9 mouse cellular contexts compared by ENCODE assay signal in genomic region chr1:59603893-59604292, GRCm38 (mm10).
DNase-seq lines count a peak whose midpoint lies in the region; TF ChIP-seq lines count a peak whose summit lies in the region.
"Had no signal": no experiment of that assay in that cellular context is flagged by ENCODE, and none has a peak within 500 bp of the region (broad histone marks: within the 10 kb centered on the region; RNA-seq: fewer than 3 reads in every experiment).

No protein-coding gene starts in this region.

- H3K36me3 ChIP-seq in testis, adult 2 months (ENCODE audit: control insufficient read depth, insufficient read depth, low read length), result no peaks in the 10 kb centered on the region
- H3K36me3 ChIP-seq in liver, adult 2 months (ENCODE audit: control insufficient read depth, insufficient read depth, low read length), result no peaks in the 10 kb centered on the region
- no peaks in the 10 kb centered on the region for H3K36me3 ChIP-seq in small intestine, adult 2 months (ENCODE audit: control insufficient read depth, insufficient read depth, low read length)

- WGBS in liver, adult 2 months, result 61% methylated on average over 11 of the region's 11 CpGs
- 52% methylated on average over 11 of the region's 11 CpGs for WGBS in small intestine, adult 2 months

- no peak for TF ChIP-seq POLR2A in testis, adult 2 months (IDR thresholded peaks at IDR 0.05; ENCODE audit: control insufficient read depth, low read depth, low read length)
- TF ChIP-seq POLR2A in liver, adult 2 months (IDR thresholded peaks at IDR 0.05; ENCODE audit: extremely low read depth, insufficient read depth, low read length), result no peak
- no peak for TF ChIP-seq POLR2A in small intestine, adult 2 months (IDR thresholded peaks at IDR 0.05; ENCODE audit: low read depth, low read length)

- H3K4me3 ChIP-seq in testis, adult 2 months (ENCODE audit: control insufficient read depth, low read depth, low read length), result peak overlapping the region; percentile 60
- H3K4me3 ChIP-seq in liver, adult 2 months (ENCODE audit: insufficient read depth, low read depth, low read length), result no peak overlapping the region
- H3K4me3 ChIP-seq in small intestine, adult 2 months (ENCODE audit: low read depth, low read length), result no peak overlapping the region

- no peaks in the 10 kb centered on the region for H3K27me3 ChIP-seq in testis, adult 2 months (ENCODE audit: control insufficient read depth, insufficient read depth, low read length)
- H3K27me3 ChIP-seq in liver, adult 2 months (ENCODE audit: control insufficient read depth, insufficient read depth, low read length), result no peaks in the 10 kb centered on the region
- H3K27me3 ChIP-seq in small intestine, adult 2 months (ENCODE audit: control insufficient read depth, insufficient read depth, low read length), result no peaks in the 10 kb centered on the region
- H3K27me3 ChIP-seq: CH12.LX had no signal

- no peak overlapping the region for H3K9ac ChIP-seq in liver, adult 2 months (ENCODE audit: low read depth, low read length)

- H3K79me2 ChIP-seq in liver, adult 2 months (ENCODE audit: control insufficient read depth, insufficient read depth, low read length), result no peaks in the 10 kb centered on the region

- H3K4me1 ChIP-seq in testis, adult 2 months (ENCODE audit: control insufficient read depth, insufficient read depth, low read length), result peaks cover 13% of the 10 kb centered on the region
- H3K4me1 ChIP-seq in liver, adult 2 months (ENCODE audit: control insufficient read depth, insufficient read depth, low read length), result no peaks in the 10 kb centered on the region
- H3K4me1 ChIP-seq in small intestine, adult 2 months (ENCODE audit: control insufficient read depth, insufficient read depth, insufficient read length, low read length), result peaks cover 10% of the 10 kb centered on the region; the same call in 1 of the 2 replicates

- H3K27ac ChIP-seq in testis, adult 2 months (ENCODE audit: control insufficient read depth, insufficient read depth, low read depth, low read length), result no peak overlapping the region
- H3K27ac ChIP-seq in liver, adult 2 months (replicated peaks; ENCODE audit: insufficient read depth, low read depth, low read length), result no peak overlapping the region
- H3K27ac ChIP-seq in small intestine, adult 2 months (ENCODE audit: insufficient read depth, low read depth, low read length), result no peak overlapping the region

- peak; percentile 46 to 54 for DNase-seq in cerebellum, postnatal 14 days
- DNase-seq in cerebellum, adult 11-12 months, result no peak
- no peak for DNase-seq in testis, postnatal 10 days (ENCODE audit: low spot score)
- no peak for DNase-seq in liver, adult 2 months (ENCODE audit: extremely low read depth, low read depth, low spot score)
- DNase-seq in layer of hippocampus, postnatal 14 days (ENCODE audit: low spot score in 2 of 2), result no peak
- no peak for DNase-seq in layer of hippocampus, adult 9-11 months

- peak; percentile 23; the same call in 1 of the 2 replicates for TF ChIP-seq CTCF in testis, adult 2 months (IDR thresholded peaks at IDR 0.05; ENCODE audit: control insufficient read depth, insufficient read depth, insufficient replicate concordance, low read depth, low read length)
- TF ChIP-seq CTCF in liver, adult 2 months (IDR thresholded peaks at IDR 0.05; ENCODE audit: low read depth, low read length), result peak; percentile 48; the same call in 1 of the 2 replicates
- peak; percentile 29; the same call in 1 of the 2 replicates for TF ChIP-seq CTCF in small intestine, adult 2 months (IDR thresholded peaks at IDR 0.05; ENCODE audit: extremely low read depth, insufficient read length, insufficient replicate concordance, low read depth, low read length)

Comparison
In these comparisons a context has a peak if more than half of its experiments do, and no peak if none do; other contexts are left out.
1. DNase-seq: peak in cerebellum, postnatal 14 days (2 of 2); none in cerebellum, adult 11-12 months (single experiment), testis, postnatal 10 days (single experiment), liver, adult 2 months (single experiment), layer of hippocampus, postnatal 14 days (0 of 2) and layer of hippocampus, adult 9-11 months (single experiment).
2. Peak in every context shown above with its lines, with median percentiles within 50 percentile points of each other: CTCF ChIP-seq.